Mouse (Mus musculus): Measurements from ENCODE around the gene Osbpl9. TPM values are rescaled to one million over a fixed set of nuclear protein-coding genes. Genes with fewer than 3 reads are reported as not detected.

Gene Osbpl9
- polyA plus RNA-seq, 1 experiment from 2014 or later: 87.4 TPM

- DNase-seq (ENCODE audit: low read depth, low spot score) (no peak), ATAC-seq (no peak)
- in situ Hi-C loops (cut with MboI; ENCODE audit: low pct_unique_long_range_greater_than_20kb): no loop called here
- H3K27me3 ChIP-seq: no peaks in the 10 kb centered on the region
- CTCF ChIA-PET: no interaction called here
- TF ChIP-seq CTCF (IDR thresholded peaks at IDR 0.05): no peak
- POLR2A ChIA-PET: interaction anchor here (0.6 kb wide), 1 partner anchor 168 kb away, joined by 3 read pairs; no protein-coding TSS in a partner anchor
Observed at GRCm38 (mm10) chr4:109105254-109105653, 96.8 kb downstream of the Osbpl9 start.

GRCm38 (mm10) chr4:109103145-109103883 is 98.8 kb downstream of the Osbpl9 start:
- DNase-seq (ENCODE audit: low read depth, low spot score) (no peak), ATAC-seq (no peak)
- ChIA-PET CTCF (no interaction called here), POLR2A (no interaction called here)
- TF ChIP-seq CTCF (IDR thresholded peaks at IDR 0.05): no peak
- in situ Hi-C loops (cut with MboI; ENCODE audit: low pct_unique_long_range_greater_than_20kb): no loop called here
- H3K27me3 ChIP-seq: no peaks in the 10 kb centered on the region

- POLR2A ChIA-PET: no interaction called here
- no peak for TF ChIP-seq CTCF (IDR thresholded peaks at IDR 0.05)
- CTCF ChIA-PET: no interaction called here
Observed at GRCm38 (mm10) chr4:109102574-109102973, 99.5 kb downstream of the Osbpl9 start.

GRCm38 (mm10) chr4:109098861-109099260 is 103.2 kb downstream of the Osbpl9 start:
- TF ChIP-seq CTCF (IDR thresholded peaks at IDR 0.05): no peak
- POLR2A ChIA-PET: interaction anchor here (1.4 kb wide), 1 partner anchor 57 kb away, joined by 3 read pairs; no protein-coding TSS in a partner anchor
- H3K27me3 ChIP-seq: no peaks in the 10 kb centered on the region
- ATAC-seq (no peak), DNase-seq (ENCODE audit: low read depth, low spot score) (no peak)
- in situ Hi-C loops (cut with MboI; ENCODE audit: low pct_unique_long_range_greater_than_20kb): no loop called here
- CTCF ChIA-PET: interaction anchor here (1.1 to 1.2 kb wide), 2 partner anchors 10 to 63 kb away, joined by 3 to 4 read pairs; no protein-coding TSS in a partner anchor

More at GRCm38 (mm10) chr4:109102574-109102973, 99.5 kb downstream of the Osbpl9 start:
- ATAC-seq (no peak), DNase-seq (ENCODE audit: low read depth, low spot score) (no peak)
- in situ Hi-C loops (cut with MboI; ENCODE audit: low pct_unique_long_range_greater_than_20kb): no loop called here
- no peaks in the 10 kb centered on the region for H3K27me3 ChIP-seq

- TF ChIP-seq CTCF (IDR thresholded peaks at IDR 0.05): no peak
- DNase-seq (ENCODE audit: low read depth, low spot score) (no peak), ATAC-seq (no peak)
- POLR2A ChIA-PET: no interaction called here
- in situ Hi-C loops (cut with MboI; ENCODE audit: low pct_unique_long_range_greater_than_20kb): no loop called here
- CTCF ChIA-PET: no interaction called here
- H3K27me3 ChIP-seq: no peaks in the 10 kb centered on the region
Observed at GRCm38 (mm10) chr4:109094269-109094668, 107.8 kb downstream of the Osbpl9 start.

- ChIA-PET POLR2A (no interaction called here), CTCF (no interaction called here)
- H3K27me3 ChIP-seq: no peaks in the 10 kb centered on the region
- DNase-seq (ENCODE audit: low read depth, low spot score): no peak
- ATAC-seq: no peak
- TF ChIP-seq CTCF (IDR thresholded peaks at IDR 0.05): no peak
- in situ Hi-C loops (cut with MboI; ENCODE audit: low pct_unique_long_range_greater_than_20kb): no loop called here
Observed at GRCm38 (mm10) chr4:109092344-109092743, 109.7 kb downstream of the Osbpl9 start.

GRCm38 (mm10) chr4:109091241-109091777 is 110.8 kb downstream of the Osbpl9 start:
- ChIA-PET POLR2A (interaction anchor here (0.6 kb wide), 1 partner anchor 12 kb away, joined by 4 read pairs; no protein-coding TSS in a partner anchor), CTCF (no interaction called here)
- in situ Hi-C loops (cut with MboI; ENCODE audit: low pct_unique_long_range_greater_than_20kb): no loop called here
- no peaks in the 10 kb centered on the region for H3K27me3 ChIP-seq
- ATAC-seq: no peak
- no peak for DNase-seq (ENCODE audit: low read depth, low spot score)
- no peak for TF ChIP-seq CTCF (IDR thresholded peaks at IDR 0.05)

GRCm38 (mm10) chr4:109089999-109090398 is 112.1 kb downstream of the Osbpl9 start:
- TF ChIP-seq CTCF (IDR thresholded peaks at IDR 0.05): no peak
- DNase-seq (ENCODE audit: low read depth, low spot score) (no peak), ATAC-seq (no peak)
- no peaks in the 10 kb centered on the region for H3K27me3 ChIP-seq
- in situ Hi-C loops (cut with MboI; ENCODE audit: low pct_unique_long_range_greater_than_20kb): no loop called here
- ChIA-PET POLR2A (no interaction called here), CTCF (no interaction called here)

- in situ Hi-C loops (cut with MboI; ENCODE audit: low pct_unique_long_range_greater_than_20kb): no loop called here
- POLR2A ChIA-PET: no interaction called here
- CTCF ChIA-PET: interaction anchor here (1.0 kb wide), 1 partner anchor 68 kb away, joined by 4 read pairs; no protein-coding TSS in a partner anchor
- DNase-seq (ENCODE audit: low read depth, low spot score) (no peak), ATAC-seq (no peak)
- no peaks in the 10 kb centered on the region for H3K27me3 ChIP-seq
- TF ChIP-seq CTCF (IDR thresholded peaks at IDR 0.05): no peak
Observed at GRCm38 (mm10) chr4:109089171-109089570, 112.9 kb downstream of the Osbpl9 start.

- ATAC-seq (no peak), DNase-seq (ENCODE audit: low read depth, low spot score) (no peak)
- ChIA-PET POLR2A (no interaction called here), CTCF (no interaction called here)
- no peaks in the 10 kb centered on the region for H3K27me3 ChIP-seq
- in situ Hi-C loops (cut with MboI; ENCODE audit: low pct_unique_long_range_greater_than_20kb): no loop called here
- TF ChIP-seq CTCF (IDR thresholded peaks at IDR 0.05): no peak
Observed at GRCm38 (mm10) chr4:109080118-109080517, 122.0 kb downstream of the Osbpl9 start.

- ATAC-seq: no peak
- POLR2A ChIA-PET: interaction anchor here (0.7 kb wide), 1 partner anchor 11 kb away, joined by 4 read pairs; no protein-coding TSS in a partner anchor
- DNase-seq (ENCODE audit: low read depth, low spot score): no peak
- H3K27me3 ChIP-seq: no peaks in the 10 kb centered on the region
- CTCF ChIA-PET: no interaction called here
- no peak for TF ChIP-seq CTCF (IDR thresholded peaks at IDR 0.05)
- in situ Hi-C loops (cut with MboI; ENCODE audit: low pct_unique_long_range_greater_than_20kb): no loop called here
Observed at GRCm38 (mm10) chr4:109079676-109080075, 122.4 kb downstream of the Osbpl9 start.
